Mouse (Mus musculus): Measurements from ENCODE around the gene Oas2. TPM values are rescaled to one million over a fixed set of nuclear protein-coding genes. Genes with fewer than 3 reads are reported as not detected.

Gene Oas2
- polyA plus RNA-seq, 1 experiment, result not detected

GRCm38 (mm10) chr5:120694695-120695074 lies 55.0 kb downstream of the Oas2 start:
- H3K36me3 ChIP-seq (ENCODE audit: control insufficient read depth), result no peaks in the 10 kb centered on the region
- TF ChIP-seq GATA1 (IDR thresholded peaks at IDR 0.05; ENCODE audit: low read length) (no peak), TAL1 (IDR thresholded peaks at IDR 0.05; ENCODE audit: low read length) (no peak)
- H3K27me3 ChIP-seq (ENCODE audit: control insufficient read depth), result peaks cover 40% of the 10 kb centered on the region
- H3K4me1 ChIP-seq (ENCODE audit: control insufficient read depth), result no peaks in the 10 kb centered on the region
- H3K4me3 ChIP-seq (replicated peaks), result no peak overlapping the region
- H3K9me3 ChIP-seq (ENCODE audit: control insufficient read depth, low read length), result no peaks in the 10 kb centered on the region

- peaks cover 40% of the 10 kb centered on the region for H3K27me3 ChIP-seq (ENCODE audit: control insufficient read depth)
- H3K4me1 ChIP-seq (ENCODE audit: control insufficient read depth), result no peaks in the 10 kb centered on the region
- no peak for TF ChIP-seq GATA1 (IDR thresholded peaks at IDR 0.05; ENCODE audit: low read length)
- TF ChIP-seq TAL1 (IDR thresholded peaks at IDR 0.05; ENCODE audit: low read length), result no peak
- no peaks in the 10 kb centered on the region for H3K36me3 ChIP-seq (ENCODE audit: control insufficient read depth)
- no peaks in the 10 kb centered on the region for H3K9me3 ChIP-seq (ENCODE audit: control insufficient read depth, low read length)
- no peak overlapping the region for H3K4me3 ChIP-seq (replicated peaks)
These were observed 55.5 kb downstream of the Oas2 start for GRCm38 (mm10) chr5:120693931-120694694.

GRCm38 (mm10) chr5:120692034-120692433 lies 57.6 kb downstream of the Oas2 start:
- no peak overlapping the region for H3K4me3 ChIP-seq (replicated peaks)

GRCm38 (mm10) chr5:120690417-120690816 lies 59.2 kb downstream of the Oas2 start:
- H3K36me3 ChIP-seq (ENCODE audit: control insufficient read depth), result no peaks in the 10 kb centered on the region
- peaks cover 3% of the 10 kb centered on the region for H3K4me1 ChIP-seq (ENCODE audit: control insufficient read depth)
- peaks cover 30% of the 10 kb centered on the region for H3K27me3 ChIP-seq (ENCODE audit: control insufficient read depth)
- no peaks in the 10 kb centered on the region for H3K9me3 ChIP-seq (ENCODE audit: control insufficient read depth, low read length)
- no peak for TF ChIP-seq TAL1 (IDR thresholded peaks at IDR 0.05; ENCODE audit: low read length)
- no peak for TF ChIP-seq GATA1 (IDR thresholded peaks at IDR 0.05; ENCODE audit: low read length)
- no peak overlapping the region for H3K4me3 ChIP-seq (replicated peaks)

More at GRCm38 (mm10) chr5:120692034-120692433, 57.6 kb downstream of the Oas2 start:
- peaks cover 40% of the 10 kb centered on the region for H3K27me3 ChIP-seq (ENCODE audit: control insufficient read depth)
- no peaks in the 10 kb centered on the region for H3K9me3 ChIP-seq (ENCODE audit: control insufficient read depth, low read length)
- TF ChIP-seq TAL1 (IDR thresholded peaks at IDR 0.05; ENCODE audit: low read length) (no peak), GATA1 (IDR thresholded peaks at IDR 0.05; ENCODE audit: low read length) (no peak)
- no peaks in the 10 kb centered on the region; the same call in 1 of the 2 replicates for H3K4me1 ChIP-seq (ENCODE audit: control insufficient read depth)
- H3K36me3 ChIP-seq (ENCODE audit: control insufficient read depth), result no peaks in the 10 kb centered on the region

- Histone ChIP-seq H3K9me3 (ENCODE audit: control insufficient read depth, low read length) (no peaks in the 10 kb centered on the region), H3K27me3 (ENCODE audit: control insufficient read depth) (peaks cover 20% of the 10 kb centered on the region), H3K4me3 (replicated peaks) (no peak overlapping the region), H3K4me1 (ENCODE audit: control insufficient read depth) (peaks cover 3% of the 10 kb centered on the region), H3K36me3 (ENCODE audit: control insufficient read depth) (no peaks in the 10 kb centered on the region)
- TF ChIP-seq TAL1 (IDR thresholded peaks at IDR 0.05; ENCODE audit: low read length) (no peak), GATA1 (IDR thresholded peaks at IDR 0.05; ENCODE audit: low read length) (no peak)
These were observed 61.2 kb downstream of the Oas2 start for GRCm38 (mm10) chr5:120688434-120688833.

- no peak for TF ChIP-seq TAL1 (IDR thresholded peaks at IDR 0.05; ENCODE audit: low read length)
- no peak for TF ChIP-seq GATA1 (IDR thresholded peaks at IDR 0.05; ENCODE audit: low read length)
- Histone ChIP-seq H3K4me1 (ENCODE audit: control insufficient read depth) (peaks cover 3% of the 10 kb centered on the region), H3K36me3 (ENCODE audit: control insufficient read depth) (no peaks in the 10 kb centered on the region), H3K27me3 (ENCODE audit: control insufficient read depth) (peaks cover 20% of the 10 kb centered on the region), H3K4me3 (replicated peaks) (no peak overlapping the region), H3K9me3 (ENCODE audit: control insufficient read depth, low read length) (no peaks in the 10 kb centered on the region)
These were observed 61.8 kb downstream of the Oas2 start for GRCm38 (mm10) chr5:120687897-120688296.

GRCm38 (mm10) chr5:120687484-120687851 lies 62.2 kb downstream of the Oas2 start:
- TF ChIP-seq GATA1 (IDR thresholded peaks at IDR 0.05; ENCODE audit: low read length) (no peak), TAL1 (IDR thresholded peaks at IDR 0.05; ENCODE audit: low read length) (no peak)
- Histone ChIP-seq H3K36me3 (ENCODE audit: control insufficient read depth) (no peaks in the 10 kb centered on the region), H3K27me3 (ENCODE audit: control insufficient read depth) (peaks cover 22% of the 10 kb centered on the region), H3K9me3 (ENCODE audit: control insufficient read depth, low read length) (no peaks in the 10 kb centered on the region), H3K4me3 (replicated peaks) (no peak overlapping the region), H3K4me1 (ENCODE audit: control insufficient read depth) (peaks cover 3% of the 10 kb centered on the region)

- H3K4me1 ChIP-seq (ENCODE audit: control insufficient read depth), result peaks cover 3% of the 10 kb centered on the region
- no peaks in the 10 kb centered on the region for H3K9me3 ChIP-seq (ENCODE audit: control insufficient read depth, low read length)
- peaks cover 27% of the 10 kb centered on the region for H3K27me3 ChIP-seq (ENCODE audit: control insufficient read depth)
- no peak for TF ChIP-seq GATA1 (IDR thresholded peaks at IDR 0.05; ENCODE audit: low read length)
- no peak for TF ChIP-seq TAL1 (IDR thresholded peaks at IDR 0.05; ENCODE audit: low read length)
- no peak overlapping the region for H3K4me3 ChIP-seq (replicated peaks)
- H3K36me3 ChIP-seq (ENCODE audit: control insufficient read depth), result no peaks in the 10 kb centered on the region
These were observed 62.7 kb downstream of the Oas2 start for GRCm38 (mm10) chr5:120686749-120687483.

GRCm38 (mm10) chr5:120685678-120686077 lies 64.0 kb downstream of the Oas2 start:
- Histone ChIP-seq H3K9me3 (ENCODE audit: control insufficient read depth, low read length) (no peaks in the 10 kb centered on the region), H3K4me1 (ENCODE audit: control insufficient read depth) (peaks cover 3% of the 10 kb centered on the region), H3K4me3 (replicated peaks) (no peak overlapping the region), H3K36me3 (ENCODE audit: control insufficient read depth) (no peaks in the 10 kb centered on the region), H3K27me3 (ENCODE audit: control insufficient read depth) (peaks cover 35% of the 10 kb centered on the region)
- TF ChIP-seq GATA1 (IDR thresholded peaks at IDR 0.05; ENCODE audit: low read length), result no peak
- TF ChIP-seq TAL1 (IDR thresholded peaks at IDR 0.05; ENCODE audit: low read length), result no peak

Measured in erythroblast, embryonic 14.5 days (primary cell).